Mouse (Mus musculus) ovary, adult 18-20 months (tissue): ENCODE data around the gene Apbb2.
A peak's percentile ranks its signal among the peaks of the same experiment; 100 is the strongest.

Source experiments
- DNase-seq: peaks from one replicate; pipeline ENCODE4 v3.0.0; 2022; ENCODE audit warnings: low spot score, mixed read lengths

Gene Apbb2

DNA sequence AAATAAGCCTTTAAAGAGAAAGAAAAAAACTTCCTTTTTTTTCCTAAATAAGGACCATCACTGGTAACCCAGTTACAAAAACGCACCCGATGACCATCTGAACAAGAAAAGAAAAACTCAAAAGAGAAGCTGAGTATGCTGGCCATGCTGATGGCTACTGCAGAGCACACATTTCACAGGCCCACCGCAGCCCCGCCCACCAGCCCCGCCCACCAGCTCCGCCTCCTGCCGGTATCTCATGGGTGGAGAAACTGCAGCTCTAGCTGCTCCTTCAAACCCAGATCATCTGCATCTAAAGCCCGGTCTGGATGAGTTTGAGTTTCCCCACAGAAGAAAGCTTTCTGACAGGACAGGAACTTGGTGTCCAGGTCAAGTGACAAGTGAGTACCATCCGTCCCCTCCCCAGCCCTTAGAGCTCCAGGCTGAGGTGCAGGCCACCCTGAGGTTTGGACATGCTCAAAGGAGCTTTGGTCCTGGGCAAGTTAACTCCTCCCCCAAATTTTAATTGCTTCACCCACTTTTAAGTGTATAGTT is 16.2 kb downstream of the Apbb2 start:
- DNase-seq = no peak

DNA sequence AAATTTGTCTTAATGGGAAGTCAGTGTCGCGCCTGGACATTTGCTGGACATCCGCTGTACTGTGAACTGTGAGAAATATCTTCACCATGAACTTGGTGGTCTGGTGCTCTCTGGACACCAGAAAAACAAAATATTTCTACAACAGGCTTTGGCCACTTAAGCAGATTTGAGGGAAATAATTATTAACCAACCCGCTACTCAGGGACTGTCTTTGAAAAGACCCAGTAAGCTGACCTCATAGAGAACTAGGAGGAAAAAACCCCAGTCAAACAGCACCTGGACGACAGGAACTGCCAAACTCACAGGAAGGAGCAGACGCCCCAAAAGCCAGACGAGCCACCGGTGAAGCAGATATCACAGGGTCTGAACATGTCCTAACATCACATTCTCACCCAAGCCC is 18.2 kb downstream of the Apbb2 start:
- no peak for DNase-seq

DNA sequence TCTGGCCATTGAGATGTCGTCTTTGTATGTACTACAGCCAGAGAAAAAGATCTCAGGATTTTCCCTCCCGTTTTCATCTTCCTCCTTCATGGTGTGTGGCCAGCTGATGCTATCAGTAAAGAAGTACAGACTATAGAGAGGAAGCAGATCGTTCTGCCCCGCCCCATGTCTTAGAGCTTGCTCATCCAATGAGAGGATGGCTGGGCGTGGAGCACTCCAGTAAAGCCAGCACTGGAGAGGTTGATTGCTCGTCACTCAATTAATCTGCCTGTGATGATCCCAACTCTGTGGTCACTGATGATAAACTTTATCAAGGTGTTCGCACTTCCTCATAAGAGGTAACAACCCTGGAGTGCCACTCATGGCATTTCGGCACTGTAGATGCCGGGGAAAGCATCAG is 18.7 kb downstream of the Apbb2 start:
- no peak for DNase-seq

DNA sequence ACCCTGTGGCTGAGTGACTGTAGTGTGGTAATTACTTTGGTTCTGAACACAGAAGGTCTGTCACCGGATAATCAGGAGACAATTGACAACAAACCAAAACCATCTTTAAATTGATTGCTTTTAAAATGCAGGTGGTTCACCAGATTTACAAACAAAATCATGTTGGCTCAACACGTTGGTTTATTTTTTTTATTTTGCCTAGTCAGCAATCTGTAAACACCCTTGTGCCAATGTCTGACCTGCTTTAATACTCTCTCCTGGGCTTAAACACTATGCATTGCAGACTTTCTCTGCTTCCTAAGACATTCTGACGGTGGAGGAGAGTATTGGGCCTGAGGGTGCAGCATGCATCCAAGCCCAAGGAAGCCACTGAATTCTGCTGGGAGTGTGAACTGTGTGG is 22.3 kb downstream of the Apbb2 start:
- DNase-seq = no peak

- no peak for DNase-seq
Observed at GRCm38 (mm10) chr5:66594881-66595280, 23.7 kb downstream of the Apbb2 start.

DNA sequence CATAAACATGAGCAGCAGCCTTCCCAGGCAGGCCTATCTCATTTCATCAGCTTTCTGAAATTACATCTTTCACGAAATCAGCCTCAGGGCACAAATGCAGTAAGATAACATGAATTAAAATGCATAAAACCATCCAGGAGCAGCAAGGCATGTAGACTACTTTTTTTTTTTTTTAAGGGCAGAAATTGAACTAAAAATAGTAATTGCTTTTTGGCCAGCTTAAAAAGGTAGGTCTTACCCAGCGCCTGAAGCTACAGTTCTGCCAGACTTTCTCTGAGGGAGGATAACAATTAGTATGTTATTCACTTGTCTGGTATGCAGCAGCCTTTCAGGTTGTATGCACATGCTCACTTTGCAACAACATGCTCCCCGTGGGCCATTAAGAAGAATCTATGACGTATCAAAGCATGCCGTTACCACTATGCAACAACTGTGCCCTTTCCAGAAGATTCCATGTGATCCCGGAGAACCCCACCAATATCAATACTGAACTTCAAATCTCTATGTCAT is 32.3 kb downstream of the Apbb2 start:
- no peak for DNase-seq

DNA sequence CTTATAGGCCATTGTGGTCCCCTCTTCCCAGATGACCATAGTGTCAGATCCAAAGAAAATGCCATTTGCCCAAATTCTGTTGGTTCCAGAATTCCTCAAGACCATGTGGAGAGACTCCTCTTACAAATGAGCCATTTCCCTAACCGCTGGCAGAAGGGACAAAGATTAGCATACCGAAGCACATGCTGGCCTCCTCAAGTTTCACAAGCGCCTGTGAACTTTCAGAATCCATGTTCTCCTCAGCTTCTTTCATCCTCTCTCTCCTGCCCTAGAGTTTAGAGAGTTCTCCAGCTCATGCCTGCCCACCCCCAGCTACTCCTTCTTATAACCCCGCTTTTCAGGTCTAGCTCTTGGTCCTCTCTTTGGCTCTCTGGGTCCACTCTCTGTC is 35.6 kb downstream of the Apbb2 start:
- no peak for DNase-seq

DNA sequence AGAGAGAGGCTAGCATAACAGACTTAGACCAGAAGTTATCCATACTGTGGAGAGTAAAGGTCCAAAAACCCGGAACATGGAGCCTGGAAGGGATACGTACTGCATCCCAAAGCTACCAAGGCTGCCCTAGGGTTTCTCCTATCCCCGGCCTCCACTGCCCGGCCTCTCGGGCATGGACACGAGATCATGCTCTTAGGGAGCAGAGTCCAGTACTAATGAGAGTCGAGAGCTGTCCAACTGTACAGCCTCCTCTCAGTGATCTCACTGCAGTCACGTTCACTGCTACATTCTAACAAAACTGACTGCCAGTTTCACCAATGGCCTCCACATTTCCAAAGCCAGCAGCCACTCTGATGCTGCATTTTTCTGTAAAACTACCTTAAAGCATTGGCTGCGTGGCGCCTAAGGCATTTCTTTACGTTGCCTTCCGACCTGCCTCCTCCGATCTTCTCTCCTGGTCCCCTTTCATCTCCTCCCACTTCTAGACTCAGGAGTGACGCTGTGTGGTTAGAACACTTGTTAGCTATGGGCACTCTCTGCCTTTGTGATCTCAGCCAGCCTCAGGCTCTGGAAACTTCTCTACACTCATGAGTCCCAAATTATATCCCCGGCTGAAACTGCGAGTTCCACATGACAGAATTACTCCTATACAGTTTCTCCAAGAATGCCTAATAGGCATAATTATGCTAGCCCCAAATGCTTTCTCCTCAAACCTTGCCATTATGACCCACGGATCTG is 36.1 kb downstream of the Apbb2 start:
- DNase-seq = no peak

- no peak for DNase-seq
Observed at GRCm38 (mm10) chr5:66579066-66579465, 39.5 kb downstream of the Apbb2 start.

DNA sequence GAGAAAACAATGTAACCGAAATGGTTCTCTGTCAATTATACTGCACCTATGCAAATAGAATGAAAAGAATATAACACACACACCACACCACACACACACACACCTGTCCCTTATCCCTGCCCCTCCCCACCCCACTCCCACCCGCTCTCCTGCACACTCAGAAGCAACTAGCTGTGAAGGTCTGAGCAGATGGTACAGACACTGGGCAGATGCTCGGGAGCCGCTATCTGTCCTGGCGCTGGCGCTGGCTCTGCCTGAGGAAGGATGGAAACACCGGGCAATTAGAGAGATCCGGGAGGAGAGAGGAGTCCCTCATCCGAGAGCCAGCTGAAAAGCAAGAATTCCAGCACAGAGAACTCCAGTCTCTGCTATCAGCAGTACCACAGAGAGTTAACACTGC is 42.3 kb downstream of the Apbb2 start:
- DNase-seq = no peak

DNA sequence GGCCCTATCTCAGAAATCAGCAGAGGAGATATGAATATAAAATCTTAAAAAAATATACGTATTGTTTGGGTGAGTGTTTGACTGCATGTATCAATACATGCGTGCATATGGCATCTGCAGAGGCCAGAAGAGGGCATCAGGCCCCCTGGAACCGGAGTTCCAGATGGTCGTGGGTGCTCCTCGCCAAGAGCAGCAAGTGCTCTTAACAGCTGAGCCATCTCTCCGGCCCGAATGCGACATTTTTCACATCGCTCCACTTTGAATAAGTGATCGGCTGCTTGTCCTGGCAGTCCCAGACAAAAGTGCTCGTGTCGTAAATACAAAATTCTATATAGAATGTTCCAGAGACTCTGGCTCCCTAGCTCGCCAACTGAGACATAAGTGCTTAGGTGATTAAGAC is 43.4 kb downstream of the Apbb2 start:
- no peak for DNase-seq

GRCm38 (mm10) chr5:66573266-66573665 is 45.3 kb downstream of the Apbb2 start:
- no peak for DNase-seq

- DNase-seq = peak; percentile 41
Observed at GRCm38 (mm10) chr5:66572086-66572855, 46.3 kb downstream of the Apbb2 start.

DNA sequence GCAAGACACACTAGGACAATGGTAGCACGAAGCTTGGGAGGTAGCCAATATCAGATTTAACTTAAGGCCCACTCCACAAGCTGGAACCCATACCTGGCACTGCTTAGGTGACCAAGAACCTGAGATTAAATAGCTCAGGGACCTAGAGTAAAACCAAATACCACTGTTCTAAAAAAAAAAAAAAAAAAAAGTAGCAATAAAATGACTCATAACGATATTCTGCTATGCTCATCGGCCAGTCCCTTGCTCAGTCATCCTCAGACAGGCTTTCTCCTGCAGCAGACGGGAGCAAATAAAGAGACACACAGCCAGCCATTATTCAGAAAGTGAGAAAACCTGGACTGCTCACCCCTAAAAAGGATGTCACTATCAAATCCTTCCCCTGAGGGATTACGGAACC is 47.9 kb downstream of the Apbb2 start:
- no peak for DNase-seq

DNA sequence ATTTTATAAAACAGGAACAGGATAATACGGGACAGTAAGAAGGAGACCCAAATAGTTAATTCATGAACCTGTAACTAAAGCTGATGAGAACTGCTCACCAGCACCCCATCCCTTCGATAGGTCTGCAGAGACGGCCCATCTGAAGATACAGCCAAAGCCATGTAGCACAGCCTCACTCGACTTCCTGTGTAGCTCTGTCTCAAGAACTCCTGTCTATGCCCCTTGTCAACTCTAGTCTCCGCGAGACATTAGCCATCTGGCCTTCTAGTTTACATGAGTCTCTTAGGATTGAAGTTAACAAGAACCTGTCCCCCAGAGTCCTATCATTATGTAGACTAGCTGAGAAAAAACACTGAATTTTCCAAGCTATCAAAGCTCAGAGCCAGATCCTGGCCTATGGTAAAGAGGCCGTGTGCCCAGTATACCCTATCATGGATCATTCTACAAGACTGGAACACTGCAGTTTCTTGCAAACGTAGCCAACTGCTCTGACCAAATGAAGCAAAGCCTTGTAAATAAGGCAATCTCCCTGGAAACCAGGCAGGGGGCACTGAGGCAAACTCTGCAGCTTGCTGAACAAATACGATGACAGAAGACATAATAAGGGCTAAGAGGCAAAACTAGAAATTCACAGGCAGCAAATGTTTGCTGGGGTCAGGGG is 49.3 kb downstream of the Apbb2 start:
- DNase-seq = no peak

- DNase-seq = no peak
Observed at GRCm38 (mm10) chr5:66568002-66568401, 50.6 kb downstream of the Apbb2 start.

DNA sequence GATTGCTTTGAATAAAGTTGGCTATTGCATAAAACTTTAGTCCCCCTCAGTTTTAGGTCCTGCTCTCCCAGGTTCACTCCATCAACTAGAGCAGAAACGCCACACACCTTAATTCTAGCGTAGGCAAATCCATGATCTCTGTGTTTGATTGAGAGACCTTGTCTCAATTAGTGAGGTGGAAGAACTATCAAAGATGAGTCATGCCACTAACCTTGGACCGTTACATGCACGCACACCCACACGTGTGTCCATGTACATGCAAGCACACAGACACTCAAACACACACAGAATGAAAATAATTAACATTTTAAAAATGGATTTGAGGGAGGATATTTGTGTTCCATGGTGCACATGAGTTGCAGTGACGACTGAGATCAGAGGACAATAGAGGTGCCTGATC is 51.2 kb downstream of the Apbb2 start:
- DNase-seq = no peak

- DNase-seq = no peak
Observed at GRCm38 (mm10) chr5:66559591-66560175, 58.9 kb downstream of the Apbb2 start.

GRCm38 (mm10) chr5:66558094-66558493 is 60.5 kb downstream of the Apbb2 start:
- DNase-seq = no peak

DNA sequence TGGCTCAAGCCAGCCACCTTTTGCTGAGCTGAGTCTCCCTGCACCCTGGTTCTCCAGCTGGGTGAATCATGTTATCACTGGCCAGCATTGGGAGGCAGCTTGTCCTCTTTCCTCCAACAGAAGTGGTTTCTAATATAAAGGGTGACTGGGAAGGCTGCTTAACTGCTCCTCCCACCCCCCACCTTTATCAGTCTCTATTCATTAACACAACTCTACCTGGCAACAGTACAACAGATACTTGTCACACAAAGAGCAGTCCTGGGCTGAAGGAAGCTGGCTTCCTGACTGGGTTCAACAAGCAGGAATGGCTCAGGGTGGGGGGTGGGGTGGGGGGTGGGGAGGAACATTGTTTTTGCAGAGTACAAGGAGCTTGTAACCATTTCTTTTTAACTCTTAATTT is 64.7 kb downstream of the Apbb2 start:
- DNase-seq = no peak

GRCm38 (mm10) chr5:66552246-66552645 is 66.3 kb downstream of the Apbb2 start:
- no peak for DNase-seq

DNA sequence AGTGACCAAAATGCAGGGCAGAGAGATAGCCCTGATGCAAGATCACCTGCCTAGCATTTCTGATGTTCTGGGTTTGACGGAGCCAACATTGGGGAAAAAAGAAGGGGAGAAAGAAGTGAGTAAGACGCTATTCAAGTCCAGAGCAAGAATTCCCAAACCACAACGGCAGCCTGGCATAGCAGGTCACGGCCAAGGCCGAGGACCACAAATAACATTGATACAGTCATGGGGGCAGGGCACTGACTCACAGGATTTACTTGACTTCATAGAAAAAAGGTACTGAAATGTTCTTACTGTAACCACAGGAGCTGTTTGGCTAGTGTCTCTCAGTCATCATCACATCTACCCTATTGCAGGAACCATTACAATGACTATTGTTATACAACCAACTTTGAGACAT is 68.3 kb downstream of the Apbb2 start:
- DNase-seq = peak; percentile 69
